In the genomic region with DNA sequence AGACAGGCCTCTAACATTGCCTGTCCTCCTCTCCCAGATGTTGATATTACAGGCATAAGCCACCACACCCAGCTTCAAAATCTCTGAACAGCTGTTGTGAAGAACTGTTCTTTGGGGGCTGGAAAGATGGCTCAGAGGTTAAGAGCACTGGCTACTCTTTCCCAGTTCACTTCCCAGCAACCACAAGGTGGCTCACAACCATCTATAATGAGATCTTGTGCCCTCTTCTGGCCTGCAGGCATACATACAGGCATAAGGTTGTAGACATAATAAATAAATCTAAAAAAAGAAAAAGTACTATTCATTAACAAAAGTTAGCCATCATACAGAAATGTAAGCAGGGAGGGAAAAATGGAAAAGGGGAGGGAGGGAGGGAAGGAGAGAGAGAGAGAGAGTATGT, we compare ENCODE assay signal across 15 mouse cellular contexts.
DNase-seq lines count a peak whose midpoint lies in the region; ATAC-seq and TF ChIP-seq lines count a peak whose summit lies in the region.
"Had no signal": no experiment of that assay in that cellular context is flagged by ENCODE, and none has a peak within 500 bp of the region (broad histone marks: within the 10 kb centered on the region; RNA-seq: fewer than 3 reads in every experiment).

No protein-coding gene starts in this region.

- H3K27ac ChIP-seq in hindbrain, postnatal 0 days, result no peak overlapping the region
- no peak overlapping the region for H3K27ac ChIP-seq in hindbrain, embryonic 10.5 days
- H3K27ac ChIP-seq in midbrain, postnatal 0 days (ENCODE audit: low read depth, low read length), result no peak overlapping the region
- H3K27ac ChIP-seq in midbrain, embryonic 13.5 days, result no peak overlapping the region
- H3K27ac ChIP-seq in MEL (ENCODE audit: control insufficient read depth, low read depth, low read length), result no peak overlapping the region
- H3K27ac ChIP-seq: heart, embryonic 13.5 days; hindbrain, embryonic 15.5 days; liver, embryonic 15.5 days had no signal

- no peaks in the 10 kb centered on the region for H3K9me3 ChIP-seq in hindbrain, postnatal 0 days (ENCODE audit: low read length)
- no peaks in the 10 kb centered on the region for H3K9me3 ChIP-seq in hindbrain, embryonic 10.5 days
- H3K9me3 ChIP-seq in midbrain, postnatal 0 days (ENCODE audit: low read length), result no peaks in the 10 kb centered on the region
- H3K9me3 ChIP-seq in midbrain, embryonic 13.5 days, result no peaks in the 10 kb centered on the region
- no peaks in the 10 kb centered on the region for H3K9me3 ChIP-seq in MEL (replicated peaks; ENCODE audit: insufficient read depth, low read length)
- H3K9me3 ChIP-seq: heart, embryonic 13.5 days; hindbrain, embryonic 15.5 days; liver, embryonic 15.5 days had no signal

- no peaks in the 10 kb centered on the region for H3K36me3 ChIP-seq in hindbrain, postnatal 0 days (ENCODE audit: insufficient read depth, low read length)
- peaks cover 19% of the 10 kb centered on the region for H3K36me3 ChIP-seq in hindbrain, embryonic 10.5 days
- H3K36me3 ChIP-seq in midbrain, postnatal 0 days (ENCODE audit: insufficient read depth, low read length), result peaks cover 6% of the 10 kb centered on the region
- peaks cover 14% of the 10 kb centered on the region for H3K36me3 ChIP-seq in midbrain, embryonic 13.5 days
- peaks cover 4 to 40% of the 10 kb centered on the region in 2 experiments; a peak in 3 of 4 replicates for H3K36me3 ChIP-seq in MEL (ENCODE audit: control insufficient read depth in 1 of 2, insufficient read depth in 2 of 2, low read length in 2 of 2)
- H3K36me3 ChIP-seq in splenic B cell, adult 2 months (ENCODE audit: control insufficient read depth, insufficient read depth, low read length, poor library complexity, severe bottlenecking), result peaks cover 5% of the 10 kb centered on the region

- no peak for ATAC-seq in hindbrain, postnatal 0 days
- ATAC-seq in midbrain, postnatal 0 days (ENCODE audit: low FRiP score), result no peak
- no peak for ATAC-seq in midbrain, embryonic 13.5 days

- intact Hi-C loops in heart, postnatal 14 days (cut with DNase I), result no loop called here

- TF ChIP-seq EP300 in MEL (IDR thresholded peaks at IDR 0.05; ENCODE audit: low read depth in 1 of 2, low read length in 2 of 2), result no peak

- no peak overlapping the region for H3K4me3 ChIP-seq in hindbrain, postnatal 0 days (ENCODE audit: low read length)
- H3K4me3 ChIP-seq in hindbrain, embryonic 10.5 days, result no peak overlapping the region
- H3K4me3 ChIP-seq in midbrain, postnatal 0 days (ENCODE audit: low read depth, low read length), result no peak overlapping the region
- H3K4me3 ChIP-seq in midbrain, embryonic 13.5 days (replicated peaks), result no peak overlapping the region
- no peak overlapping the region for H3K4me3 ChIP-seq in MEL (ENCODE audit: control insufficient read depth in 1 of 2, insufficient read depth in 1 of 2, low read depth in 2 of 2, low read length in 2 of 2)
- H3K4me3 ChIP-seq: erythroblast, embryonic 14.5 days; heart, embryonic 13.5 days; hindbrain, embryonic 15.5 days; liver, embryonic 15.5 days had no signal

- H3K4me1 ChIP-seq in hindbrain, postnatal 0 days (ENCODE audit: insufficient read depth, low read length), result no peaks in the 10 kb centered on the region
- no peaks in the 10 kb centered on the region for H3K4me1 ChIP-seq in hindbrain, embryonic 10.5 days (replicated peaks)
- no peaks in the 10 kb centered on the region for H3K4me1 ChIP-seq in midbrain, postnatal 0 days (ENCODE audit: insufficient read depth, low read length)
- H3K4me1 ChIP-seq in midbrain, embryonic 13.5 days (replicated peaks), result no peaks in the 10 kb centered on the region
- peaks cover 15% of the 10 kb centered on the region in 2 experiments for H3K4me1 ChIP-seq in MEL (ENCODE audit: control insufficient read depth in 1 of 2, insufficient read depth in 2 of 2, low read length in 2 of 2)
- H3K4me1 ChIP-seq: hindbrain, embryonic 15.5 days; liver, embryonic 15.5 days had no signal

- no peak for TF ChIP-seq POLR2A in MEL (IDR thresholded peaks at IDR 0.05; ENCODE audit: control insufficient read depth in 1 of 2, insufficient read depth in 1 of 2, low read depth in 1 of 2, low read length in 2 of 2, poor library complexity in 1 of 2)

- H3K79me2 ChIP-seq in MEL (ENCODE audit: control insufficient read depth, insufficient read depth, low read length, poor library complexity), result 0 out of 2 replicates have a peak, but pooled peaks cover 2% of the 10 kb centered on the region

- no peak for DNase-seq in hindbrain, postnatal 0 days (ENCODE audit: low spot score)
- DNase-seq in hindbrain, embryonic 10.5 days (ENCODE audit: low spot score), result no peak
- DNase-seq in midbrain, postnatal 0 days (ENCODE audit: low spot score), result no peak
- peak; percentile 28 for DNase-seq in MEL (ENCODE audit: low read depth, low spot score)
- DNase-seq in splenic B cell, adult 2 months (ENCODE audit: low read depth, low spot score), result peak; percentile 1
- DNase-seq in urinary bladder, adult 18-20 months (ENCODE audit: low spot score in 2 of 2), result no peak
- DNase-seq in heart, postnatal 14 days, result no peak
- DNase-seq: cerebellum, adult 11-12 months; gastrocnemius, postnatal 36 days; spleen, adult 18-20 months had no signal

- TF ChIP-seq RAD21 in MEL (IDR thresholded peaks at IDR 0.05; ENCODE audit: low read depth, low read length), result no peak; the same call in 1 of the 2 replicates

- no peak overlapping the region for H3K4me2 ChIP-seq in hindbrain, postnatal 0 days (ENCODE audit: low read depth, low read length)
- H3K4me2 ChIP-seq in midbrain, postnatal 0 days (ENCODE audit: low read depth, low read length, poor library complexity, severe bottlenecking), result no peak overlapping the region
- H3K4me2 ChIP-seq in midbrain, embryonic 13.5 days (replicated peaks), result no peak overlapping the region
- H3K4me2 ChIP-seq: heart, embryonic 13.5 days; hindbrain, embryonic 15.5 days; liver, embryonic 15.5 days had no signal

- no peak overlapping the region for H3K9ac ChIP-seq in hindbrain, postnatal 0 days (replicated peaks; ENCODE audit: low read length)
- H3K9ac ChIP-seq in midbrain, postnatal 0 days (replicated peaks; ENCODE audit: low read length, poor library complexity, severe bottlenecking), result no peak overlapping the region
- no peak overlapping the region for H3K9ac ChIP-seq in midbrain, embryonic 13.5 days (replicated peaks)
- H3K9ac ChIP-seq in MEL (ENCODE audit: control insufficient read depth, low read depth, low read length, poor library complexity, severe bottlenecking), result no peak overlapping the region
- H3K9ac ChIP-seq: heart, embryonic 13.5 days; hindbrain, embryonic 15.5 days; liver, embryonic 15.5 days had no signal

- no peaks in the 10 kb centered on the region for H3K27me3 ChIP-seq in hindbrain, postnatal 0 days (ENCODE audit: insufficient read depth, low read length)
- H3K27me3 ChIP-seq in hindbrain, embryonic 10.5 days (ENCODE audit: insufficient read depth, poor library complexity, severe bottlenecking), result no peaks in the 10 kb centered on the region
- no peaks in the 10 kb centered on the region for H3K27me3 ChIP-seq in midbrain, postnatal 0 days (ENCODE audit: insufficient read depth, low read length)
- no peaks in the 10 kb centered on the region for H3K27me3 ChIP-seq in midbrain, embryonic 13.5 days
- no peaks in the 10 kb centered on the region for H3K27me3 ChIP-seq in MEL (ENCODE audit: control insufficient read depth in 1 of 2, insufficient read depth in 2 of 2, low read length in 2 of 2)
- no peaks in the 10 kb centered on the region for H3K27me3 ChIP-seq in splenic B cell, adult 2 months (ENCODE audit: control insufficient read depth, insufficient read depth, low read length, poor library complexity, severe bottlenecking)
- H3K27me3 ChIP-seq: heart, embryonic 13.5 days; hindbrain, embryonic 15.5 days; liver, embryonic 15.5 days had no signal

- peak; percentile 61 for TF ChIP-seq CTCF in hindbrain, postnatal 0 days (IDR thresholded peaks at IDR 0.05; ENCODE audit: low read depth)
- TF ChIP-seq CTCF in midbrain, postnatal 0 days (IDR thresholded peaks at IDR 0.05), result peak; percentile 62
- TF ChIP-seq CTCF in MEL (IDR thresholded peaks at IDR 0.05 in 2 of 3, conservative IDR thresholded peaks at IDR 0.05 in 1 of 3; ENCODE audit: control insufficient read depth in 1 of 3, insufficient read depth in 1 of 3, low read depth in 2 of 3, low read length in 3 of 3, poor library complexity in 1 of 3, severe bottlenecking in 1 of 3), result peak in 2 of 3 experiments; percentile 36 to 88; a peak in 4 of 6 replicates

TF ChIP-seq in MEL, 35 proteins besides CTCF, POLR2A, EP300 and RAD21:
- TF ChIP-seq SMC3 (IDR thresholded peaks at IDR 0.05; ENCODE audit: low read depth, low read length) (peak; percentile 60), TCF12 (IDR thresholded peaks at IDR 0.05; ENCODE audit: low read depth, low read length) (no peak)

Comparison
In these comparisons a context has a peak if more than half of its experiments do, and no peak if none do; other contexts are left out.
1. DNase-seq: peak in MEL (single experiment) and splenic B cell, adult 2 months (single experiment); none in hindbrain, postnatal 0 days (single experiment), hindbrain, embryonic 10.5 days (single experiment), midbrain, postnatal 0 days (single experiment), urinary bladder, adult 18-20 months (0 of 2) and heart, postnatal 14 days (0 of 2).
2. Peak in every context shown above with its lines, with median percentiles within 50 percentile points of each other: CTCF ChIP-seq.